ENCODE assay signal across 19 mouse cellular contexts in genomic region chr4:103838377-103838776, GRCm38 (mm10).
DNase-seq lines count a peak whose midpoint lies in the region; ATAC-seq lines count a peak whose summit lies in the region.
"Had no signal": no experiment of that assay in that cellular context is flagged by ENCODE, and none has a peak within 500 bp of the region (broad histone marks: within the 10 kb centered on the region; RNA-seq: fewer than 3 reads in every experiment).

No protein-coding gene starts in this region.

- H3K27me3 ChIP-seq in hindbrain, embryonic 12.5 days = no peaks in the 10 kb centered on the region
- H3K27me3 ChIP-seq in hindbrain, embryonic 10.5 days (ENCODE audit: insufficient read depth, poor library complexity, severe bottlenecking) = no peaks in the 10 kb centered on the region
- H3K27me3 ChIP-seq in forebrain, embryonic 14.5 days (replicated peaks; ENCODE audit: control insufficient read depth, insufficient read depth, low read length) = no peaks in the 10 kb centered on the region
- H3K27me3 ChIP-seq in neural tube, embryonic 12.5 days (replicated peaks) = no peaks in the 10 kb centered on the region
- no peaks in the 10 kb centered on the region for H3K27me3 ChIP-seq in kidney, embryonic 15.5 days
- H3K27me3 ChIP-seq: limb, embryonic 13.5 days; liver, embryonic 15.5 days had no signal

- H3K36me3 ChIP-seq in hindbrain, embryonic 12.5 days = no peaks in the 10 kb centered on the region
- H3K36me3 ChIP-seq in hindbrain, embryonic 10.5 days = no peaks in the 10 kb centered on the region
- no peaks in the 10 kb centered on the region for H3K36me3 ChIP-seq in forebrain, embryonic 14.5 days (ENCODE audit: control insufficient read depth, insufficient read depth, low read length)
- no peaks in the 10 kb centered on the region for H3K36me3 ChIP-seq in neural tube, embryonic 12.5 days
- H3K36me3 ChIP-seq in kidney, embryonic 15.5 days = no peaks in the 10 kb centered on the region
- H3K36me3 ChIP-seq: limb, embryonic 13.5 days; liver, embryonic 15.5 days had no signal

- no peak overlapping the region for H3K9ac ChIP-seq in hindbrain, embryonic 12.5 days
- no peak overlapping the region for H3K9ac ChIP-seq in forebrain, embryonic 14.5 days (ENCODE audit: low read length)
- no peak overlapping the region for H3K9ac ChIP-seq in neural tube, embryonic 12.5 days
- H3K9ac ChIP-seq in kidney, embryonic 15.5 days = no peak overlapping the region
- H3K9ac ChIP-seq: limb, embryonic 13.5 days; liver, embryonic 15.5 days had no signal

- peak; percentile 61; the same call in 1 of the 2 replicates for ATAC-seq in hindbrain, embryonic 12.5 days (ENCODE audit: low FRiP score)
- peak; percentile 34; the same call in 1 of the 2 replicates for ATAC-seq in forebrain, embryonic 14.5 days
- ATAC-seq in neural tube, embryonic 12.5 days (ENCODE audit: low FRiP score, low read depth) = no peak; the same call in 1 of the 2 replicates
- no peak for ATAC-seq in kidney, embryonic 15.5 days (replicated peaks; ENCODE audit: low FRiP score)
- ATAC-seq: lung, postnatal 0 days had no signal

- H3K27ac ChIP-seq in hindbrain, embryonic 12.5 days = no peak overlapping the region
- H3K27ac ChIP-seq in hindbrain, embryonic 10.5 days = no peak overlapping the region
- H3K27ac ChIP-seq in forebrain, embryonic 14.5 days (ENCODE audit: low read depth, low read length) = no peak overlapping the region
- no peak overlapping the region for H3K27ac ChIP-seq in neural tube, embryonic 12.5 days
- H3K27ac ChIP-seq in kidney, embryonic 15.5 days = no peak overlapping the region
- H3K27ac ChIP-seq: limb, embryonic 13.5 days; liver, embryonic 15.5 days had no signal

- no peak overlapping the region for H3K4me3 ChIP-seq in hindbrain, embryonic 12.5 days
- no peak overlapping the region for H3K4me3 ChIP-seq in hindbrain, embryonic 10.5 days
- no peak overlapping the region for H3K4me3 ChIP-seq in forebrain, embryonic 14.5 days (ENCODE audit: low read depth, low read length)
- no peak overlapping the region for H3K4me3 ChIP-seq in neural tube, embryonic 12.5 days
- H3K4me3 ChIP-seq in kidney, embryonic 15.5 days (replicated peaks) = no peak overlapping the region
- H3K4me3 ChIP-seq: limb, embryonic 13.5 days; liver, embryonic 15.5 days had no signal

- no peaks in the 10 kb centered on the region for H3K9me3 ChIP-seq in hindbrain, embryonic 12.5 days (replicated peaks)
- H3K9me3 ChIP-seq in hindbrain, embryonic 10.5 days = no peaks in the 10 kb centered on the region
- no peaks in the 10 kb centered on the region for H3K9me3 ChIP-seq in forebrain, embryonic 14.5 days (replicated peaks; ENCODE audit: control insufficient read depth, low read length)
- no peaks in the 10 kb centered on the region for H3K9me3 ChIP-seq in neural tube, embryonic 12.5 days
- H3K9me3 ChIP-seq in kidney, embryonic 15.5 days (replicated peaks) = no peaks in the 10 kb centered on the region
- H3K9me3 ChIP-seq: limb, embryonic 13.5 days; liver, embryonic 15.5 days had no signal

- intact Hi-C loops in heart, postnatal 10 days (cut with DNase I) = no loop called here

- no peak for DNase-seq in hindbrain, embryonic 10.5 days (ENCODE audit: low spot score)
- peak; percentile 86 for DNase-seq in R1 (ENCODE audit: low read depth, low spot score)
- DNase-seq in forebrain, embryonic 14.5 days (ENCODE audit: low spot score) = peak; percentile 48
- DNase-seq in cerebellum, postnatal 36 days = no peak
- DNase-seq in heart, postnatal 10 days = no peak
- DNase-seq: adrenal gland, adult 2 months; B cell, adult 2 months; cerebellum, adult 11-12 months; gastrocnemius, postnatal 25 days; kidney, adult 2 months; kidney, postnatal 25 days; right cerebral cortex, postnatal 4 days; thymus, postnatal 25 days had no signal

- 0 out of 2 replicates have a peak overlapping the region, but pooled peaks have one; percentile 13 for H3K4me2 ChIP-seq in hindbrain, embryonic 12.5 days (replicated peaks)
- no peak overlapping the region; the same call in 1 of the 2 replicates for H3K4me2 ChIP-seq in forebrain, embryonic 14.5 days (ENCODE audit: low read length)
- H3K4me2 ChIP-seq in neural tube, embryonic 12.5 days (replicated peaks) = 0 out of 2 replicates have a peak overlapping the region, but pooled peaks have one; percentile 16
- H3K4me2 ChIP-seq in kidney, embryonic 15.5 days = no peak overlapping the region
- H3K4me2 ChIP-seq: limb, embryonic 13.5 days; liver, embryonic 15.5 days had no signal

- WGBS in hindbrain, embryonic 12.5 days = 18% methylated on average over 5 of the region's 5 CpGs
- WGBS in hindbrain, embryonic 10.5 days = 25% methylated on average over 5 of the region's 5 CpGs
- 3% methylated on average over 5 of the region's 5 CpGs for WGBS in forebrain, embryonic 14.5 days
- WGBS in neural tube, embryonic 12.5 days = 9% methylated on average over 5 of the region's 5 CpGs
- WGBS in kidney, embryonic 15.5 days = 35% methylated on average over 5 of the region's 5 CpGs

- peaks cover 4% of the 10 kb centered on the region; the same call in 1 of the 2 replicates for H3K4me1 ChIP-seq in hindbrain, embryonic 12.5 days
- H3K4me1 ChIP-seq in hindbrain, embryonic 10.5 days (replicated peaks) = peaks cover 4% of the 10 kb centered on the region
- H3K4me1 ChIP-seq in forebrain, embryonic 14.5 days (ENCODE audit: control insufficient read depth, insufficient read depth, low read length) = peaks cover 4% of the 10 kb centered on the region; the same call in 1 of the 2 replicates
- H3K4me1 ChIP-seq in neural tube, embryonic 12.5 days = no peaks in the 10 kb centered on the region
- H3K4me1 ChIP-seq in kidney, embryonic 15.5 days = no peaks in the 10 kb centered on the region
- H3K4me1 ChIP-seq: limb, embryonic 13.5 days; liver, embryonic 15.5 days had no signal

Comparison
In these comparisons a context has a peak if more than half of its experiments do, and no peak if none do; other contexts are left out.
1. ATAC-seq: peak in hindbrain, embryonic 12.5 days (single experiment) and forebrain, embryonic 14.5 days (single experiment); none in neural tube, embryonic 12.5 days (single experiment) and kidney, embryonic 15.5 days (single experiment).
2. H3K4me2 ChIP-seq: peak in hindbrain, embryonic 12.5 days (single experiment) and neural tube, embryonic 12.5 days (single experiment); none in forebrain, embryonic 14.5 days (single experiment) and kidney, embryonic 15.5 days (single experiment).
3. DNase-seq: peak in R1 (single experiment) and forebrain, embryonic 14.5 days (single experiment); none in hindbrain, embryonic 10.5 days (single experiment), cerebellum, postnatal 36 days (0 of 2) and heart, postnatal 10 days (0 of 2).